Mouse (Mus musculus): ENCODE data around the gene Elmod3.

Elmod3 gene

DNA sequence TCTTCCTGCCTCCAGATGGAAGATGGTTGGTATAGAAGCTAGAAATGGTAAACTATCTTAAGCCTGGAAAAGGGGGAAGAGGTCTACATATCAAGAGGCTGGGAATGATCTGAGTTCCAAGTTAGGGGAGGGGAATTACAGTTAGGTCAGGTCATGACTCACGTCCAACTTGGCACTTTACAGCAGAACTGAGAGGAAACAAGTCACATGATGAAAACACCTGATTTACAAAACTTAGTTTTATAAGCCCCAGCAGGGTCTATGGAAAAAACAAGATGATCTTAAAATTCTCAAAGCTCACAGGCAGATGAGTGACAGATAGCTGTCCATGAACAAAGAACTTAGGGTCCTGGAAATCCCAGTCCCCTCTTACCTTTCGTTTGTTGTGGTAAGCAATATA is 16.9 kb upstream of the Elmod3 start:
- DNase-seq (ENCODE audit: low spot score in 2 of 2), result no peak

DNA sequence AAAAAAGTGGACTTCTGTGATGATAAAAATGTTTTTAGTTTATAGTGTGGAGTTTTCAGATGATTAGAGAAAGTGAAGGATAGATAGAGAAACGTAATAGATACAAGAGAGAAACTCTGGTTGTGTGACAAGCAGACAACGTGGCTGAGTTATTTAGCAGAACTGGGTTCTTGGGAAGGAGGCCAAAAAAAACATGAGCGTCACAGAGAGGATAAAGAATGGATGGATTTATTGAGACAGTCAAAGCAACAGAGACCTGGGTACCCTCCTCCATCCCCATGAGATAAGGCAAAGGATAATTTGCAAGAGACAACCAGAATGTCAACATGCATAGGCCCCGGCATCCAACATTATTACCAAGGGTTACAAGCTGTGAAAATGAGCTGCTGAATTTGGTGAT is 12.0 kb upstream of the Elmod3 start:
- DNase-seq (ENCODE audit: low spot score in 2 of 2), result no peak

DNA sequence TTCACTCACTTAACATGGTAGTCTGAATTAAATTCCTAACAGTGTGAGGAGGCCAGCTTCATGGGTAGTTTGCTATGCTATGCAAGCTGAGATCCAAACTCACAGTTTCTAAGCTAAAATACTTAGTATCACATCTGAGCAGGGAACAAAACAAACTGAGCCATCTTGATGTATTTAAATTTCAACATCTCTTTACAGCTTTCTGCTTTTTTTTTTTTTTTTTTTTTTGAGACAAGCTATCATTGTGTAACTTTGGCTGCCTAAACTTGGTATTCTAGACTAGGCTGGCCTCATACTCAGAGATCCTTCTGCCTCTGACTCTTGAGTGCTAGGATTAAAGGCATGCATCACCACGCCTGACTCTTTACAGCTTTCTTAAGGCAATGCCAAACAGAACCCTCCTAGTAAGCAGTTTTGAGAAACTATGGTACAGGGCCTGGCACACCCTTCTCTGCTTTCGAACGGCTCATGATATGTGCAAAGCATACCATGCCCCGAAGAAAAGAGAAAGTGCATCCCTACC is 10.5 kb upstream of the Elmod3 start:
- DNase-seq (ENCODE audit: low spot score in 2 of 2), result no peak

DNA sequence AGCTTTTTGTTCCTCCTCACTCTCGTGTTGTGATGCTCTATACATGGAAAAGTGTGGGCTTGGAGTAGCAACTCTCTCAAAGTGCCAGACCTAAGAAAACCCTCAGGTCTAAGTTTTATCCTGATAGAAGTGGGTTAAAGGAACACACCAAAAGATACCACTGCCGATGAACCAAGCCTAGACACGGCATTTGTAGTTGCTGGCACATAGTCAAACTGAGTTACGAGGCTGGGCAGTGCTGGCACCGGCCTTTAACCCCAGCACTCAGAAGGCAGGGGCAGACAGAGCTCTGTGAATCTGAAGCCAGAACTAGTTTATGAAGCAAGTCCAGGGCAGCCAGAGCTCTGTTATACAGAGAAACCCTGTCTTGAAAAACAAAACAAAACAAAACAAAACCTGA is 9.5 kb upstream of the Elmod3 start:
- no peak for DNase-seq (ENCODE audit: low spot score in 2 of 2)

DNA sequence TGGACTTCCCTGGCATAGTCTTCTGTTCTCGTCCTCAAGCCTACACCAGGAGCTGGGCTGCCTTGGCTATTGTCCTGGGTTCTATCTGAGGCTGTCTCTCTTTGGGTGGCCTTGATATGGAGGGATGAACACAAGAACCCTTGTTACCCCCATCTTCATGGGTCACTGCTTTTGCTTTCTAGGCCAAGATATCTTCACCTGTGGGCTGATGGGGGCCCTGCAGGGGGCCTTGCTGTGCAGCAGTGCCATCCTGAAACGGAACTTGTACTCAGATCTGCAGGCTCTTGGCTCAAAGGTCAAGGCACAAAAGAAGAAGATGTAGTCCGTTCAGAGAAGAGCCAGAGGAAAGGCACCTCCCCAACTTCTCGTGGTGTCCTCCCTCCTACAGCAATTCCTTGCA is 8.8 kb upstream of the Elmod3 start:
- DNase-seq (ENCODE audit: low spot score in 2 of 2), result no peak

DNA sequence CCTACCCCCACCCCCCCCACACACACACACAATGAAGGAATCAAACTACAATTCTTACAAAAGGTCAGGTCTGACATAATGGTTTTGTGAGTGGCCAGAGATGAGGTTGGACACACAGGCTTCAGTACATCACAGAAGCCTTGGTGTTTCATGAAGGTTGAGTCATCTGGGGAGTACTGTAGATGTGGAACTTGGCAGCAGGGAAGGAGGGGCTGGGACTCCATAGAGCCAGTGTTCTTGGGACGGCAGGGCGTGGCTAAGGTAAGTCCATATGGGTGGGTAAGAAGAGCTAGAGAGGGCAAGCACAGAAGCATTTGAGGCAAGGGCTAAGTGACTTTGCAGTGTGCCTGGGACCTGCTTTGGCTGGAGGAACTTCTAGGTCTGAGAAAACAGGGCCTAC is 5.9 kb upstream of the Elmod3 start:
- DNase-seq (ENCODE audit: low spot score in 2 of 2), result no peak

DNA sequence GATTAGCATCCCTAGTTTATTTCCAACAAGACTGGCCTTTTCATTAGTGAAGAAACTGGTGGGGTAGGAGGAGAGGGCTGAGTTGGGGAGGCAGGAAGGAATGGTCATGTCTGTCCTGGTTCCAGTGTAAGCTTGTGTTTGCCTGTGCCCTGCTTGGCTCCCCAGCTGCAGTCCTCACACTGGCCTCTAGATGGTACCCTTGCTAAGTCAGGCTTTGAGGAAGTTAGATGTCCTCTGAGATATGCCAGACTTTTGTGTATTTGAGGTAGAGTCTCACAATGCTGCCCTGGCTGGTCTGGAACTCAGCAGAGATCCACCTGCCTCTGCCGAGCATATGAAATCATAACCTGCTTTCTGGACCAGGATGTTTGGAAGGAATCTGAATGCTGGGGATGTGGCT is 3.5 kb upstream of the Elmod3 start:
- peak; percentile 70 to 85 for DNase-seq (ENCODE audit: low spot score in 2 of 2)

DNA sequence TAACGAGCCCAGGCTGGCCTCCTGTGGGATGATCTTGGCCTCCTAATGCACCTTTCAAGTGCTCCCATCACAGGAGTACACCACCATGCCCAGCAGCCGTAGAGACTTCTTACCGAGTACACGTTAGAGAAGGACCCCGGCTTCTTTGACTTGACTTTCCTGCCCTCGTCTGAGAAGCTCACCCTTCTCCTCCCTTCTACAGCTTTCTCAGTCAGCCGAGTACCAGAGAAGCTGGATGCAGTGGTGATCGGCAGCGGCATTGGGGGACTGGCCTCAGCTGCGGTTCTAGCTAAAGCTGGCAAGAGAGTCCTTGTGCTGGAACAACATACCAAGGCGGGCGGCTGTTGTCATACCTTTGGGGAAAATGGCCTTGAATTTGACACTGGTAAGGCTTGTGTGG is 2.6 kb upstream of the Elmod3 start:
- DNase-seq (ENCODE audit: low spot score in 2 of 2), result no peak

DNA sequence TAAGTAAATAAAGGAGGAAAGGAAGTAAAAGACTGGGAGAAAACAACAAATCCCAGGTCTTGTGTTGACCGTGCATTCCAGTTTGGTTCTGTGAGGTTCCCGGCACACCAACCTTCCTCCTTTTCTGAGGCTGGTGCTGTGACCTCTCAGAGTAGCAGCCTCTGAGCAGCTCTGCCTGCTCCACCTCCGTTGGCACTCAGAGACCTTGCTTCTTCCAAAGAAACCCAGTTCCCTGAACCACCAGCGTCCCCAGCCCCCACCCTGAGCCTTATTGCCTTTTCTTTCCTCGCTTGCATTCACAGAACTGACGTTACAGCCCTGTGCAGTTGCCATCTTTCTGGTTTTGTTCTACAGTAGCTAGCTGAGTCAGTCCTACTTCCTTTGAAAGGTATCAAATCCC is 2.0 kb upstream of the Elmod3 start:
- DNase-seq (ENCODE audit: low spot score in 2 of 2), result no peak

DNA sequence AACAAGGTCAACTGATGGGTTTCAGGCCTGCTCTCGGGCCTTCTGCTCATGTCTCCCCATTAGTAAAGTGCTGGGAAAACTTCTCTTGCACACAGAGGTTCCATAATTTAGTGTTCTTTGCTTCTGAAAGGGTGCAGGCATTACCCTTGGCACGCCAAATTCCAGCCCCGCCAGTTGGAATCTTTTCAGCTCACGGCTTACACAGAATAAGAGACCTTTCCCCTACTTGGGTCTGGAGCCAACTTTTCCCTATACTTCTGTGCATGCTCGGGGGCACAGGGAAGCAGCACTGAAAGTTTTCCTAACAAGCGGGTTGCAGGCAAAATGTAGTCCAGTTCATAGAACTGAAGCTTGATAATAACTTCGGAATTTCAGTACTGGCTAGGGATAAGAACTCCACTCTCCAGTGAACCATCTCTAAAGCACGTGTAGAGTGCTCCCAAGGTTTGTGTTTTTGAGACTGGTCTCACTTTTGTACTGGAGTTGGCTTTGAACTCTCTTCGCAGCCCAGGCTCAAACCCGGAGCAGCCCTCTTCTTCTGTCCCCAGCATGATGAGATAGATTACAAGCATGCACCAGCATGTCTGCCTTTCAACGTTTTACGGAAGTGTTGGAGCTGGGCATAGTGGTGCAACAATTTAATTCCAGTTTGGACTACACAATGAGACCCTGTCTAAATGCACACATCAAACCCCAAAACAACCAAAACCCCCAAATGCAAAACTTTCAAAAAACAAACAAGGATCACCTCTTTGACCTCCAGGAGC is 761 bp upstream of the Elmod3 start:
- DNase-seq (ENCODE audit: low spot score in 2 of 2), result no peak

DNA sequence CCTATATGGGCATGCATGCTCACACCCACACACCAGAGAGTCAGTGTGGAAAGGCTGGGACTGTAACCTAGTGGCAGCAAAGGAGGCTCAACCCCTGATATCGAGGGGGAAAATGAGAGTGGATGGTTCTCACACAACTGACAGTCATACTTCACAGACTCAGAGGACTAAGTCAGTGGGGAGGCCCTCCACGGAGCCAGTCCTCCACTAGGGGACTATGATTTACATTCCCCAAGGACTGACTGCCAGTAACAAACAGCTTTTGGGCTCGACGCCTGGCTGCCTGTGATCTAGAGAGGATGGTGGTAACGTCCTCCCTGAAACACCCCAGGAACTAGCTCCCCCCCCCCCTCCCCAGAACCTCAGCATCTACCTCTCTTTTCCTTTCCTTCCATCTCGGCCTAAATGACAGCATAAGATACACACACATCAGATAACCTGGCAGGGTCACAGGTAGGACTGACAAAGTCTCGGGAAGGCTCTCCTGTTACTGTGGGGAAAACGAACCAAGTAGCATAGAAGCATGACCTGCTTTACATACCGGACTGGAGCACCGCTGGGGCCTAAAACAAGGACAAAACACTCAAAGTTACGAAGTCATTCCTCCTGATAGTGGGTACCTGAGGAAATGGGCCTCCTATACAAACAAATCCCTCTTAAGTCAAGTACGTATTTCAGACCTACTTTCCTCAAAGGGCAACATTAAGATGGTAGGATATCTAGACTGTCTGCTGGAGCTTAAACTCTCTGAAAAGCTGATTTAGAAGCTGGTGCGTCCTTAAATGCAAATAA is 934 bp downstream of the Elmod3 start:
- DNase-seq (ENCODE audit: low spot score in 2 of 2), result no peak

DNA sequence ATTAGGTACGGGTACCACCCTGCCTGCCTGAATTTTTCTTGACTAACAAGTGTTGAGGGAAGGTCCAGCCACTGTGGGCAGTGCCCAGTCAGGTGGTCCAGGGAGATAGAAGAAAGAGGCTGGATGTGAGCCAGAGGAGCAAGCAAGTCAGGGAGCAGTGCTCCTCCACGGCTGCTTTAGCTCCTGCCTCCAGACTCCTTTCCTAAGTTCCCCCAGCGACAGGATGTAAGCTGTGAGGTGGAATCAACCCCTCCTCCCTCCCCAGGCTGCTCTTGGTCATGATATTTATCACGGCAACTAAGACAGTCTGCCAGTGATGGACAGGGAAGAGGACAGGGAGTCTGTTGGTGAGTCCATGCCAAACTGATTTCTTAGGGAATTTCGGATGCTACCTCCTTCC is 4.3 kb downstream of the Elmod3 start:
- no peak for DNase-seq (ENCODE audit: low spot score in 2 of 2)

DNA sequence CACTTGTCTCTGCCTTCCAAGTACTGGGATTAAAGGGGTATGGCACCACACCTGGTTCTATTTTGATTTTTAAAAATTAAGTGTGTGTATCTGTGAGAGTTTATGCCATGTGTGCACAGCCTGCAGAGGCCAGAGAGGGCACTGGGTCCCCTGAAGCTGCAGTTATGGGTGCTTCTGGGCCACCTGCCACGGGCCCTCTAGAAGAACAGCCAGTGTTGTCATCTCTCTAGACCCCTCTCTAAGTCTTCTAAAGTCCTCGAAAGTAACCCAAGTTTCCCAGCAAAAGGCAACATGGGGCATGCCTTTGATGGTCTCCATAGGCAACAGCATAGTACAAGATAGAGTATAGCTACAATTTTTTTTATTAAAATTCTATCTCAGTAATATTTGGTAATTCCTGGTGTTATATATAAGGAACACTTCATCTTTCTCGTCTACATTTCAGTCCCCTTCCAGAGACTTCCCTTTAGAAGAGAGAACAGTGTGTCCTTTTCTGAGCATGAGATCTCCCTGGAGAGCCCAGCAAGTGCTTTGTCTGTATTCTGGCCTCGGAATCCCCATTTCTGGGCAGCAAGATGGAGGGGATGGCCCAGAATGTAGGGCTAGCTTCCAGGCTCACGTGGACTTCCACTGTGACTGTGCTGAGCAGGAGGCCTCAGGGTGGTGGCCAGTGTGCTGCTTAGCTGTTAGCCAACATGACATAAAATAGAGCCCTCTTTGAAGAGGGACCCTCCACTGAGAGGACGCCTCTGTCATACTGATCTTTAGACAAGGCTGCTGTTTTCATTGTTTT is 5.0 kb downstream of the Elmod3 start:
- DNase-seq (ENCODE audit: low spot score in 2 of 2), result no peak

DNA sequence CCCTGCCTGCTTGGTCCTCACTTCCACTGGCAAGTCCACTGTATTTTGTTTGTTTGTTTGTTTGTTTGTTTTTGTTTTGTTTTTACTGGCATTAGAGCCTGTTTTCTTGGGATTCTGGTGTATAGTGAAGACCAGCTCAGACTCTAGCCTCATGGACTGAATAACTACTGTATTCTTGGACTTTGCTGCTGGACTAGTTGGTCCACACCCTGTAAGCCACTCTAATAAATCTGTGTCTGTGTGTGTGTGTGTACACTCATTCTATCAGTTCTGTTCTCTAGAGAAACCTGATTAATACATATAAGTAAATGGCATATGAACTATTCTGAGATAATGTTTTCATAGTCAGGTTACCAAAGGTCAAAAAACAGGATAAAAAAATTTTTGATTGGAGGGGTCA is 8.1 kb downstream of the Elmod3 start:
- no peak for DNase-seq (ENCODE audit: low spot score in 2 of 2)

DNA sequence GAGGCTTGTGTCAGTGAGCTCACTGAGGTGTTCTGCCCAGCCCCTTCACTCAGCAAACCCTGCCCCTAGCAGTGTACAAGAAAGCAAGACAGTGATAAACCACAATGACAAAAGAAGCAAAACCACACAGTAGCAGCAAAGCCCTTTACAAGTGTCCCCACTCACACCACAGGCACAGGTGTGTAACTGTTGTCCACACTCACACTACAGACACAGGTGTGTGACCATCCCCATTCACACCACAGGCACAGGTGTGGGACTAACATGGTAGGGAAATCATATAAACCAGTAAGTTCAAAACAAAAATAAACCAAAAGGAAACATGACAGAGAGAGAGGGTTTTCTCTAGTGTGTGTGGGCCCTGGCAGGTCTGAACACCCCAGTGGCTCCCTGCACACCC is 9.9 kb downstream of the Elmod3 start:
- DNase-seq (ENCODE audit: low spot score in 2 of 2), result peak in 1 of 2 experiments; percentile 47

DNA sequence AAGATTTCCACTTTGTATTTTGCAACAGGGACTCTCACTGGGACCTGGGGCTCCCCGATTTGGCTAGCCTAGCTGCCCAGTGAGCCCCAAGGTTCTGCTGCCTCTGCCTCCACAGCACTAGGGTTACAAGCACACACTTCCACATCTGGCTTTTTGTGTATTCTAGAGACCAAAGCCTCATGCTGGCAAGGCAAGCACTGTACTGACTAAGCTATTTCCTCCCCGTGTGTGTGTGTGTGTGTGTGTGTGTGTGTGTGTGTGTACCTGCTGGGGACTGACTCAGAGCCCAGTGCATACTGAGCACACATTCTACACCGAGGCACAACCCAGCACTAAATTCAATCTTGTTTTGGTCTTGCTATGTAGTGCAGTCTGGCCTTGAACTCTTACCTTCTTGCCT is 11.5 kb downstream of the Elmod3 start:
- DNase-seq (ENCODE audit: low spot score in 2 of 2), result no peak

DNA sequence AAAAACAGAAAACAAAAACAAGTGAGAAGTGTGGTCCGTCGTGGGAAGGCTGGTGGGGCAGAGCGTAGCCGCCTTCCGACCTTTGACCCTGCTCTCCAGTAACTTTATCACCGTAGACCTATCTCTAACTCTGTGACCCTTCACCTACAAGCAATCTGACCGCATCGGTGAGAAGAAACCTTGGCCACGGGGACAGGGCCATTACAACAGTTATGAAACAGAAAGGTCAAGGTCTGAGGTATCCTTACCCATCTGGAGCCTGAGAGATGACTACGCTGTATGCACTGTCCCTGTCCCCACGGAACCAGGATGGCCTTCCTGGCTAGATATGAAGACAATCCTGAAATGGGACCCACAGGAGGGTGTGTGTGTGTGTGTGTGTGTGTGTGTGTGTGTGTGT is 14.1 kb downstream of the Elmod3 start:
- no peak for DNase-seq (ENCODE audit: low spot score in 2 of 2)

DNA sequence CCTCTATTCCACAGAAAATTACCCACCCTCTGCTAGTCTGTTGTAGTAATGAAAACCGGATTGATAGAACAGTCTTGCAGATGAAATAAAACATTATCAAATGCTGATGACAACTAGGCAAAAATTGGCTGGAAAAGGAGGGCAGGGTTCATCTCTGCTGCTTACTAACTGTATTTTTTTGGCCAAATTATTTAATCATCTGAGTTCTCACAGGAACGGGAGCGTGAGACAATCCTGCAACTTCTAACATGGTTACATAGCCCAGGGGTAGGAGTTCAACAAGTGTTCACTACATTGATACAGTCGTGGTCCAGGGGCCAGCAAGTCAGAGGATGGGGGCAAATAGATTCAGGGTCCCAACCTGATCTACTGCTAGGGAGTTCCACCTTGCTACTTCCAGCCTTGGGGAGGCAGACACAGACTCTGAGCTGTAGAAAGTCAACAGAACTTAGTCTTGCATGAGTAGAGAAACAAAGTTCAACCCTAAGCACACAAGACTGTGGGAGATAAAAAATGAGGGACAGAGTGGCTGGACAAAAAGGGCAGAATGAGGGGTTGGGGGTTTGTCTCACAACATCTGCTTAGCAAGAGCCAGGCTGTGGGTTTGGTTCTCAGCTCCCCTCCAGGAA is 14.9 kb downstream of the Elmod3 start:
- DNase-seq (ENCODE audit: low spot score in 2 of 2), result no peak

DNA sequence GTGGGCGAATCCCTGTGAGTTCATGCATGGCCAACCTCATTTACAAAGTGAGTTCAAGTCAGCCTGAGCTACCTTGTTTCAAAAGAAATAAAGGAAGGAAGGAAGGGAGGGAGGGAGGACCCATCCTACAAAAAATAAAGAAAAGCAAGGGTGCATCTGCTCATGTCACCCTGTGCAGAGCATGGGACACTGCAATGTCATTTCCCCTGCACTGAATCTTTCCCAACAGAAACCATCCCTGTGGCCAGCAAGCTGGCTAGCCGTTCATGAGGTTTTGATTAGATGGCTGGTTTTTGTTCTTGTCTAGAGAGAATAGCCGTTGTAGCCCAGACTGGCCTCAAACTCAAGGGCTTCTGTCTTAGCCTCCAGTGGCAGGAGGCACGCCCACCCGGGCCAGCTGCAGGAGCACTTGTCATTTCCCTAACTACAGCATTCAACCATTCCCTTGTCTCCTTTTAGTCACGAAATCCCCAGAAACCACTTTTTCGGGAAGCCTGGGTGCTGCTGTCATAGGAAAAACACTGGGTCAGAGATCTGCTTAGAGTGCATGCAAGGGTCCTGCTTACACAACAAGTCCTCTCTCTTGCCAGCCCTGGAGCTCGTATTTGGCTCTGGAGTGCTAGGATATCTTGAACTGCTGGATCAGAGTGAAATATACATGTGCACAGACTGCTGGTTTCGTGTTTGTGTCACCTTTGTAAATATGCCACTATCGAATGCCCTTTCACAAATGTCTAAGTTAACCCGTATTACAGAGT is 16.4 kb downstream of the Elmod3 start:
- DNase-seq (ENCODE audit: low spot score in 2 of 2), result no peak

DNA sequence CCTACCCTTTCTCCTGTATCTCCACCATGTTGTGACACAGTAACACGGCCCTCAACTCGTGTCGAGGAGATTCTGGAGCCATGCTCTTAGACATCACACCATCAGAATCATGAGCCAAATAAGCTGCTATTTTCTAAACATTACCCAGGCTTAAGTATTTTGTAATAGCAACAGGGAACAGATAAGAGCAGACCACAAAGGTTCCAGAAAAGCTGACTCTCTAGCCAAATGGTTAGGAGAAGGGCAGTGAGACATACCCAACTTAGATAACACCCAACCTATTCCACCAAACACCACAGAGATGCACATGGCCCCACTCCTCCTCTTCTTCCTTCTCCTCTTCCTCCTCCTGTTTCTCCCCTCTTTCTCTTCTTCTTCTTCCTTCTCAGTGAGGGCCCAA is 22.2 kb downstream of the Elmod3 start:
- no peak for DNase-seq (ENCODE audit: low spot score in 2 of 2)

DNA sequence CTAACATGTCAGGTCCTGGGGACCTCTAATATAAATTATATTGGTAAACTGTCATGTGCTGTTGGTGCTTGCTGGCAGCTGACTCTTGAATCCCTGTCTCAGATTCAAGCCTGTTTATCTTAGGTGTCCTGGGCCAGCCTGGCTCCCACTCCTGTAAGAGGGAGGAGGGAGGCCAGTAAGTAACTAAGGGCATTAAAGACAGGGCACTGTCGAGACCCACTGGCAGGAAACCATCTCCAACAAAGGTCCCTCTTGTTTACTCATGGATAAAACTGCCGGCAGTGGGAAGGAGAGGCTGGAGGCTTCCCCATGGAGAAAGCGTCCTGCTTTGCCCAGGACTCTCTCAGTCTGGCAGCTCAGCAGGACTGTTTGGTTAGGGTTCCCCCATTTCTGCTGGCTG is 26.4 kb downstream of the Elmod3 start:
- no peak for DNase-seq (ENCODE audit: low spot score in 2 of 2)
